Mouse (Mus musculus) C2C12 (cell line): ENCODE measurements around the gene Tmem62. TPM values are rescaled to one million over a fixed set of nuclear protein-coding genes. Genes with fewer than 3 reads are reported as not detected.
"Not testable (repeated sequence)": the region's sequence is repeated elsewhere in the genome, so short reads cannot be mapped to it uniquely, and the experiment has no call there.

Experiments used
- H3K27me3 ChIP-seq: one replicate; pipeline ENCODE4 v1.6.1; 2011; ENCODE audit not compliant: control insufficient read depth, insufficient read depth, insufficient read length
- H3K36me3 ChIP-seq: one replicate; pipeline ENCODE4 v1.6.1; 2011; ENCODE audit not compliant: control insufficient read depth, insufficient read depth
- H3K4me3 ChIP-seq: one replicate; pipeline ENCODE4 v1.5.1; 2011; ENCODE audit warnings: mild to moderate bottlenecking, control low read depth; ENCODE audit not compliant: poor library complexity, insufficient read depth, severe bottlenecking
- H3K79me2 ChIP-seq: one replicate; pipeline ENCODE4 v1.6.1; 2011; ENCODE audit not compliant: control insufficient read depth, insufficient read depth
- H3K79me3 ChIP-seq: one replicate; pipeline ENCODE4 v1.6.1; 2011; ENCODE audit warnings: low read depth, control low read depth
- H3ac ChIP-seq: one replicate; pipeline ENCODE3; 2011; ENCODE audit warnings: low read depth; ENCODE audit not compliant: control insufficient read depth, insufficient read length
- CEBPB ChIP-seq: IDR thresholded peaks from one replicate; pipeline ENCODE4 v1.6.1; 2011; ENCODE audit warnings: low read depth, mild to moderate bottlenecking, control low read depth, moderate library complexity
- CTCF ChIP-seq: IDR thresholded peaks from one replicate; pipeline ENCODE4 v1.5.1; 2011; ENCODE audit not compliant: control insufficient read depth, insufficient read depth, insufficient read length
- FOSL1 ChIP-seq: IDR thresholded peaks from one replicate; pipeline ENCODE4 v1.8.0; 2011; ENCODE audit warnings: mild to moderate bottlenecking, low read length; ENCODE audit not compliant: poor library complexity, insufficient read depth, severe bottlenecking
- MAX ChIP-seq: IDR thresholded peaks from one replicate; pipeline ENCODE4 v1.6.1; 2011; ENCODE audit warnings: mild to moderate bottlenecking, control low read depth
- MYOD1 ChIP-seq: IDR thresholded peaks from one replicate; pipeline ENCODE4 v1.6.1; 2011; ENCODE audit warnings: low read depth; ENCODE audit not compliant: control insufficient read depth, insufficient read length
- MYOG ChIP-seq: IDR thresholded peaks from one replicate; pipeline ENCODE4 v1.6.1; 2011; ENCODE audit not compliant: control insufficient read depth, insufficient read length; ENCODE audit errors: extremely low read depth
- USF1 ChIP-seq: IDR thresholded peaks from one replicate; pipeline ENCODE4 v1.6.1; 2011; ENCODE audit warnings: low read depth, mild to moderate bottlenecking, control low read depth, moderate library complexity
- polyA plus RNA-seq: library from polyadenylated mRNA; unstranded; fragments of >200 nt; fragmentation: generic; extraction: Trizol; gene quantifications from one replicate; pipeline ENCODE4 v1.2.1, GENCODE M21; 2012; ENCODE audit warnings: missing spikeins

Tmem62 gene
- polyA plus RNA-seq, 1 experiment, result 4.9 TPM

- H3K36me3 ChIP-seq, result peaks cover 2% of the 10 kb centered on the region
These were observed 5.1 kb upstream of the Tmem62 start for GRCm38 (mm10) chr2:120971766-120972165.

GRCm38 (mm10) chr2:120972257-120972656 is 4.6 kb upstream of the Tmem62 start:
- H3ac ChIP-seq, H3K27me3 ChIP-seq, H3K36me3 ChIP-seq, H3K4me3 ChIP-seq: not testable (repeated sequence)
- Histone ChIP-seq H3K79me2 (peaks cover 32% of the 10 kb centered on the region), H3K79me3 (peaks cover 22% of the 10 kb centered on the region)

More at GRCm38 (mm10) chr2:120971766-120972165, 5.1 kb upstream of the Tmem62 start:
- TF ChIP-seq MYOG (no peak), MYOD1 (no peak), CTCF (no peak), MAX (no peak), CEBPB (no peak), USF1 (no peak), FOSL1 (no peak)
- Histone ChIP-seq H3K27me3 (no peaks in the 10 kb centered on the region), H3K4me3 (no peak overlapping the region), H3ac (no peak overlapping the region), H3K79me2 (peaks cover 37% of the 10 kb centered on the region), H3K79me3 (peaks cover 27% of the 10 kb centered on the region)

- TF ChIP-seq USF1 (no peak), CTCF (no peak), CEBPB (no peak), MAX (no peak), MYOD1 (no peak), MYOG (no peak), FOSL1 (no peak)
- Histone ChIP-seq H3ac (no peak overlapping the region), H3K36me3 (no peaks in the 10 kb centered on the region), H3K27me3 (no peaks in the 10 kb centered on the region), H3K79me2 (peaks cover 31% of the 10 kb centered on the region), H3K4me3 (no peak overlapping the region), H3K79me3 (peaks cover 16% of the 10 kb centered on the region)
These were observed 3.9 kb upstream of the Tmem62 start for GRCm38 (mm10) chr2:120972964-120973363.

- no peaks in the 10 kb centered on the region for H3K36me3 ChIP-seq
- no peak for TF ChIP-seq CTCF
- TF ChIP-seq CEBPB, result no peak
- no peak for TF ChIP-seq MYOG
- TF ChIP-seq USF1, result no peak
- TF ChIP-seq MAX, result no peak
- TF ChIP-seq FOSL1, result no peak
- no peak for TF ChIP-seq MYOD1
- H3K27me3 ChIP-seq, result no peaks in the 10 kb centered on the region
- no peak overlapping the region for H3ac ChIP-seq
- no peaks in the 10 kb centered on the region for H3K79me3 ChIP-seq
- H3K4me3 ChIP-seq, result no peak overlapping the region
- H3K79me2 ChIP-seq, result peaks cover 6% of the 10 kb centered on the region
These were observed 509 bp upstream of the Tmem62 start for GRCm38 (mm10) chr2:120976308-120976707.

- Histone ChIP-seq H3K79me3 (no peaks in the 10 kb centered on the region), H3K27me3 (no peaks in the 10 kb centered on the region), H3ac (no peak overlapping the region), H3K4me3 (peak overlapping the region; percentile 45), H3K79me2 (peaks cover 6% of the 10 kb centered on the region), H3K36me3 (no peaks in the 10 kb centered on the region)
- no peak for TF ChIP-seq MYOD1
- peak; percentile 61 for TF ChIP-seq CEBPB
These were observed 1.3 kb downstream of the Tmem62 start for GRCm38 (mm10) chr2:120977926-120978692.

- H3K79me2 ChIP-seq, result peaks cover 6% of the 10 kb centered on the region
- no peaks in the 10 kb centered on the region for H3K27me3 ChIP-seq
- no peak overlapping the region for H3ac ChIP-seq
- TF ChIP-seq MYOG (no peak), MYOD1 (no peak), FOSL1 (no peak), MAX (no peak), CEBPB (no peak), CTCF (no peak), USF1 (no peak)
- H3K4me3 ChIP-seq, result no peak overlapping the region
- H3K36me3 ChIP-seq, result no peaks in the 10 kb centered on the region
- H3K79me3 ChIP-seq, result no peaks in the 10 kb centered on the region
These were observed 1.8 kb downstream of the Tmem62 start for GRCm38 (mm10) chr2:120978693-120979037.
